Mouse (Mus musculus) hindbrain, postnatal 0 days (tissue): ENCODE data around the gene Dlg2. TPM values are rescaled to one million over a fixed set of nuclear protein-coding genes. Genes with fewer than 3 reads are reported as not detected.

ENCODE experiments used
- ATAC-seq: fragments of 200-750 bp; cut with Nextera tagmentation; 2 replicates; pipeline ENCODE4 v1.8.0; 2017; ENCODE audit warnings: mild to moderate bottlenecking, moderate TSS enrichment, moderate library complexity
- DNase-seq: peaks from one replicate; pipeline ENCODE4 v3.0.0-alpha.2; 2015; ENCODE audit warnings: low spot score
- H3K27ac ChIP-seq: fragments of 300-500 bp; sonication (generic); 2 replicates; pipeline ENCODE4 v1.5.1; 2014; ENCODE audit warnings: mild to moderate bottlenecking
- H3K27me3 ChIP-seq: fragments of 300-500 bp; sonication (generic); 2 replicates; pipeline ENCODE4 v1.6.1; 2014; ENCODE audit warnings: low read length, mixed read lengths; ENCODE audit not compliant: insufficient read depth
- H3K36me3 ChIP-seq: fragments of 300-500 bp; sonication (generic); 2 replicates; pipeline ENCODE4 v1.6.1; 2014; ENCODE audit warnings: low read length, mixed read lengths; ENCODE audit not compliant: insufficient read depth
- H3K4me1 ChIP-seq: fragments of 300-500 bp; sonication (generic); 2 replicates; pipeline ENCODE4 v1.6.1; 2014; ENCODE audit warnings: antibody characterized with exemption, low read length, mixed read lengths; ENCODE audit not compliant: insufficient read depth
- H3K4me2 ChIP-seq: fragments of 300-500 bp; sonication (generic); 2 replicates; pipeline ENCODE4 v1.6.1; 2014; ENCODE audit warnings: low read depth, mild to moderate bottlenecking, low read length, moderate library complexity, mixed read lengths
- H3K4me3 ChIP-seq: fragments of 300-500 bp; sonication (generic); 2 replicates; pipeline ENCODE4 v1.5.1; 2014; ENCODE audit warnings: low read length
- H3K9ac ChIP-seq: fragments of 300-500 bp; sonication (generic); replicated peaks from 2 replicates; pipeline ENCODE4 v1.6.1; 2014; ENCODE audit warnings: mild to moderate bottlenecking, low read length, moderate library complexity, mixed read lengths
- H3K9me3 ChIP-seq: fragments of 300-500 bp; sonication (generic); 2 replicates; pipeline ENCODE4 v1.6.1; 2016; ENCODE audit warnings: low read length, mixed read lengths
- CTCF ChIP-seq: IDR thresholded peaks from 2 replicates; pipeline ENCODE4 v1.5.1; 2016; ENCODE audit warnings: antibody characterized with exemption, control low read depth, low read depth
- WGBS: fragments of 180-500 bp; shearing (Covaris S2); extraction: QIAGEN DNeasy Blood & Tissue Kit; methylation state at CpG from one replicate; pipeline ENCODE4 v1.1.7; 2014; 5-methylcytosine and 5-hydroxymethylcytosine counted together
- polyA plus RNA-seq: library from polyadenylated mRNA; unstranded; fragments of >200 nt; fragmentation: Nextera tagmentation; extraction: Ambion mirVana; gene quantifications from 2 replicates; pipeline ENCODE4 v1.2.1, GENCODE M21; 2015
- total RNA-seq: library from RNA; depleted of rRNA; stranded (reverse); fragments of >200 nt; gene quantifications from 2 replicates; pipeline ENCODE4 v1.2.3, GENCODE M21; 2014

Gene Dlg2
- total and polyA plus RNA-seq, 2 experiments from 2014 or later, result 20.4 to 113 TPM

- no peaks in the 10 kb centered on the region for H3K9me3 ChIP-seq
- no peak overlapping the region for H3K4me2 ChIP-seq
- DNase-seq, result peak; percentile 60
- no peak overlapping the region for H3K9ac ChIP-seq
- H3K27me3 ChIP-seq, result no peaks in the 10 kb centered on the region
- peak; percentile 86 for ATAC-seq
- no peak overlapping the region for H3K4me3 ChIP-seq
- H3K36me3 ChIP-seq, result no peaks in the 10 kb centered on the region
- no peak overlapping the region for H3K27ac ChIP-seq
- no peak for TF ChIP-seq CTCF
- H3K4me1 ChIP-seq, result no peaks in the 10 kb centered on the region
These were observed 1984.1 kb downstream of the Dlg2 start for GRCm38 (mm10) chr7:92460578-92460977.

GRCm38 (mm10) chr7:92461256-92461655, 1984.8 kb downstream of the Dlg2 start:
- H3K27ac ChIP-seq, result no peak overlapping the region
- ATAC-seq (no peak), DNase-seq (no peak)
- TF ChIP-seq CTCF, result no peak
- no peak overlapping the region for H3K9ac ChIP-seq
- no peaks in the 10 kb centered on the region for H3K36me3 ChIP-seq
- no peaks in the 10 kb centered on the region for H3K4me1 ChIP-seq
- H3K4me2 ChIP-seq, result no peak overlapping the region
- no peaks in the 10 kb centered on the region for H3K9me3 ChIP-seq
- H3K27me3 ChIP-seq, result no peaks in the 10 kb centered on the region
- 69% methylated on average over 3 of the region's 3 CpGs for WGBS
- no peak overlapping the region for H3K4me3 ChIP-seq

- Histone ChIP-seq H3K4me2 (no peak overlapping the region), H3K36me3 (no peaks in the 10 kb centered on the region), H3K9ac (no peak overlapping the region), H3K27me3 (no peaks in the 10 kb centered on the region), H3K9me3 (no peaks in the 10 kb centered on the region), H3K4me1 (no peaks in the 10 kb centered on the region), H3K4me3 (no peak overlapping the region), H3K27ac (no peak overlapping the region)
- no peak for ATAC-seq
- 74% methylated on average over 2 of the region's 2 CpGs for WGBS
- no peak for DNase-seq
- no peak for TF ChIP-seq CTCF
These were observed 1986.8 kb downstream of the Dlg2 start for GRCm38 (mm10) chr7:92463080-92463877.

- Histone ChIP-seq H3K4me2 (no peak overlapping the region), H3K36me3 (no peaks in the 10 kb centered on the region), H3K27ac (no peak overlapping the region), H3K4me1 (no peaks in the 10 kb centered on the region), H3K27me3 (no peaks in the 10 kb centered on the region), H3K4me3 (no peak overlapping the region), H3K9me3 (no peaks in the 10 kb centered on the region), H3K9ac (no peak overlapping the region)
- TF ChIP-seq CTCF, result no peak
- WGBS, result 42% methylated on average over 2 of the region's 2 CpGs
- DNase-seq (no peak), ATAC-seq (no peak)
These were observed 1987.8 kb downstream of the Dlg2 start for GRCm38 (mm10) chr7:92464290-92464689.

GRCm38 (mm10) chr7:92479143-92479542, 2002.7 kb downstream of the Dlg2 start:
- H3K27ac ChIP-seq, result no peak overlapping the region
- H3K4me2 ChIP-seq, result no peak overlapping the region
- no peak for TF ChIP-seq CTCF
- 76% methylated on average over 1 of the region's 1 CpGs for WGBS
- H3K36me3 ChIP-seq, result no peaks in the 10 kb centered on the region
- H3K9me3 ChIP-seq, result no peaks in the 10 kb centered on the region
- H3K4me1 ChIP-seq, result no peaks in the 10 kb centered on the region
- no peaks in the 10 kb centered on the region for H3K27me3 ChIP-seq
- DNase-seq (no peak), ATAC-seq (no peak)
- no peak overlapping the region for H3K4me3 ChIP-seq
- no peak overlapping the region for H3K9ac ChIP-seq

GRCm38 (mm10) chr7:92479748-92480147, 2003.3 kb downstream of the Dlg2 start:
- H3K36me3 ChIP-seq, result no peaks in the 10 kb centered on the region
- peak; percentile 12 for DNase-seq
- 88% methylated on average over 2 of the region's 2 CpGs for WGBS
- H3K9me3 ChIP-seq, result no peaks in the 10 kb centered on the region
- H3K4me3 ChIP-seq, result no peak overlapping the region
- no peaks in the 10 kb centered on the region for H3K4me1 ChIP-seq
- H3K9ac ChIP-seq, result no peak overlapping the region
- ATAC-seq, result no peak
- H3K27ac ChIP-seq, result no peak overlapping the region
- H3K27me3 ChIP-seq, result no peaks in the 10 kb centered on the region
- TF ChIP-seq CTCF, result no peak
- no peak overlapping the region for H3K4me2 ChIP-seq

GRCm38 (mm10) chr7:92483346-92483745, 2006.9 kb downstream of the Dlg2 start:
- no peak overlapping the region for H3K9ac ChIP-seq

More at GRCm38 (mm10) chr7:92483346-92483745, 2006.9 kb downstream of the Dlg2 start:
- no peak for TF ChIP-seq CTCF
- H3K9me3 ChIP-seq, result no peaks in the 10 kb centered on the region
- ATAC-seq, result no peak
- no peaks in the 10 kb centered on the region for H3K27me3 ChIP-seq
- H3K4me3 ChIP-seq, result no peak overlapping the region
- H3K36me3 ChIP-seq, result no peaks in the 10 kb centered on the region
- DNase-seq, result no peak
- 90% methylated on average over 3 of the region's 3 CpGs for WGBS
- H3K4me1 ChIP-seq, result no peaks in the 10 kb centered on the region
- no peak overlapping the region for H3K4me2 ChIP-seq
- no peak overlapping the region for H3K27ac ChIP-seq
